Mouse (Mus musculus) skeletal muscle tissue, adult 2 months (tissue): ENCODE measurements around the gene Ccdc142.

ENCODE experiments used
- DNase-seq: peaks from one replicate; pipeline ENCODE4 v3.0.0-alpha.2; 2012; ENCODE audit warnings: low read depth, low spot score

Gene Ccdc142

GRCm38 (mm10) chr6:83117616-83118015 lies 16.2 kb downstream of the Ccdc142 start:
- DNase-seq, result no peak

- DNase-seq, result no peak
Observed at GRCm38 (mm10) chr6:83118369-83118768, 17.0 kb downstream of the Ccdc142 start.

GRCm38 (mm10) chr6:83118825-83119733 lies 17.7 kb downstream of the Ccdc142 start:
- no peak for DNase-seq

- no peak for DNase-seq
Observed at GRCm38 (mm10) chr6:83119734-83120051, 18.3 kb downstream of the Ccdc142 start.

GRCm38 (mm10) chr6:83120930-83121862 lies 19.8 kb downstream of the Ccdc142 start, which contains the start of gene Wbp1:
Gene Wbp1, minus strand, starts transcription at chr6:83121559.
- DNase-seq, result peak; percentile 98

- DNase-seq, result no peak
Observed at GRCm38 (mm10) chr6:83121863-83122710, 20.7 kb downstream of the Ccdc142 start.

- DNase-seq, result no peak
Observed at GRCm38 (mm10) chr6:83122961-83123360, 21.6 kb downstream of the Ccdc142 start.

GRCm38 (mm10) chr6:83124851-83125312 lies 23.5 kb downstream of the Ccdc142 start:
- peak; percentile 90 for DNase-seq

GRCm38 (mm10) chr6:83125331-83125730 lies 23.9 kb downstream of the Ccdc142 start, which contains the start of gene Ino80b:
Gene Ino80b, minus strand, starts transcription at chr6:83125431.
- no peak for DNase-seq

- no peak for DNase-seq
Observed at GRCm38 (mm10) chr6:83127419-83127818, 26.0 kb downstream of the Ccdc142 start.

- no peak for DNase-seq
Observed at GRCm38 (mm10) chr6:83131469-83132034, 30.2 kb downstream of the Ccdc142 start.

GRCm38 (mm10) chr6:83132176-83132919 lies 30.9 kb downstream of the Ccdc142 start:
- no peak for DNase-seq

- DNase-seq, result no peak
Observed at GRCm38 (mm10) chr6:83134226-83134625, 32.8 kb downstream of the Ccdc142 start.

- no peak for DNase-seq
Observed at GRCm38 (mm10) chr6:83134951-83135513, 33.6 kb downstream of the Ccdc142 start, which contains the start of gene Rtkn. Gene Rtkn, plus strand, starts transcription at chr6:83135463.

- no peak for DNase-seq
Observed at GRCm38 (mm10) chr6:83135571-83136161, 34.3 kb downstream of the Ccdc142 start.

- DNase-seq, result no peak
Observed at GRCm38 (mm10) chr6:83136291-83136880, 35.0 kb downstream of the Ccdc142 start.

- DNase-seq, result peak; percentile 68
Observed at GRCm38 (mm10) chr6:83136881-83137575, 35.6 kb downstream of the Ccdc142 start.

- DNase-seq, result peak; percentile 85
Observed at GRCm38 (mm10) chr6:83137576-83137950, 36.2 kb downstream of the Ccdc142 start.
